Mouse (Mus musculus): ENCODE data around the gene Myo3b. TPM values are rescaled to one million over a fixed set of nuclear protein-coding genes. Genes with fewer than 3 reads are reported as not detected.

Gene Myo3b
- polyA plus RNA-seq, 1 experiment = 0.14 TPM

DNA sequence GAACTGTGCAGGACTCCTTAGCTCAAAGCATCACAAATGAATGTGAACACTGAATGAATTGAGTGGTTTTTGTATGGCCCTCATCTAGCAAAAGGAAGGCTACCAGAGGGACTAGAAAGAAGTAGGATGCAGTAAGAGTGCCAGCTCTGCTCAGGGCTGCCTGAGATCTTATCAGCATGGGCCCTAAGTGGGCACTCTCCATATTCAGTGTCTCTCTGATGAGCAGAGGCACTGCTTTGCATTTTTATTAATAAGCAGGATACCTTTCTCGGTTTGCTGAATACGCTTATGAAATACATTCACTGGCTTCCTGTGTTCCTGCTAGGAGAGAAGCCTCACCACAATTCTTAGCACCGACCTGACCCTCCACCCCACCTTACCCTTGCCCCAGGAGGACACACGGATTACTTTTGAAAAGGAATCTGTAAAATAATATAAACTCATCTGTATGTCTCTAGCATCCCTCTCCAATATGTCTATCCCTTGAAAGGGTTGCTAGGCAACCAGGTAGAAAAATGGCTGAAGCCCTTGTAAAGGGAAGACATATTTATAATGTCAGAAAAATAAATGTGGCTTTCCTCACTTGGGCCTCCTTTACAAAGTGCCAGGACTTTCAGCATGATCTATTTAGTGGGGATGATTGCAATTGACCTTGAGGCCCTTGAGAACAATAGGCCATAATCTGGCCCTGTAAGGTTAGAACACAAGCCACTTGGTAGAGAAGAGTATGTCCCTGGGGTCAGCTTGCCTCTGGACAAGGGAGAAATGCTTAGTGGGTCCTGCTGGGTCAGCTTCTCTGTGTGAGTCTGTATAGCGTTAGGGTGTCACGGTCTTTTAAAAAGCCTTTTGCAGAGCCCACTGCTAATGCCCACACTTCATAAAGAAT lies 138.1 kb downstream of the Myo3b start:
- no peak overlapping the region for H3K27ac ChIP-seq (ENCODE audit: control insufficient read depth, insufficient read depth, low read depth, low read length)
- no peaks in the 10 kb centered on the region for H3K4me1 ChIP-seq (ENCODE audit: control insufficient read depth, insufficient read depth, low read length)
- H3K4me3 ChIP-seq (ENCODE audit: control insufficient read depth, low read depth, low read length) = no peak overlapping the region
- H3K36me3 ChIP-seq (ENCODE audit: control insufficient read depth, insufficient read depth, low read length) = no peaks in the 10 kb centered on the region
- TF ChIP-seq CTCF (IDR thresholded peaks at IDR 0.05; ENCODE audit: control insufficient read depth, insufficient read depth, insufficient replicate concordance, low read depth, low read length) (no peak), POLR2A (IDR thresholded peaks at IDR 0.05; ENCODE audit: control insufficient read depth, low read depth, low read length) (no peak)
- no peaks in the 10 kb centered on the region for H3K27me3 ChIP-seq (ENCODE audit: control insufficient read depth, insufficient read depth, low read length)

DNA sequence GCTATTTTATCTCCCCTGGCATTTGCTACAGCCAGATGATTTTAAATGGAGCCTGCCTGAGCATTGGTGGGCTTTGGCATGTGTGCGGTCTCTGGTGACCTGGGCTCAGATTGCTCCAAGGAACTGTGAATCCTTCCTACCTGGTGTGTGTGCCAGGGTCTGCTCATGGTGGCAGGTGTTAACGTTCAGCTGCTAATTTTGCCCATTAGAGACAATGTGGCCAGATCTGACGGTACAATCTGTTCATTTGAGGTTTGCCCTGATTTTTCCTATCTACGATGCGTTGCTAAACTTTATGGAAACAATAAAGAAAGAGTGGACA lies 138.7 kb downstream of the Myo3b start:
- Histone ChIP-seq H3K27ac (ENCODE audit: control insufficient read depth, insufficient read depth, low read depth, low read length) (no peak overlapping the region), H3K36me3 (ENCODE audit: control insufficient read depth, insufficient read depth, low read length) (no peaks in the 10 kb centered on the region), H3K4me1 (ENCODE audit: control insufficient read depth, insufficient read depth, low read length) (no peaks in the 10 kb centered on the region), H3K4me3 (ENCODE audit: control insufficient read depth, low read depth, low read length) (no peak overlapping the region), H3K27me3 (ENCODE audit: control insufficient read depth, insufficient read depth, low read length) (no peaks in the 10 kb centered on the region)
- TF ChIP-seq POLR2A (IDR thresholded peaks at IDR 0.05; ENCODE audit: control insufficient read depth, low read depth, low read length) = no peak
- no peak for TF ChIP-seq CTCF (IDR thresholded peaks at IDR 0.05; ENCODE audit: control insufficient read depth, insufficient read depth, insufficient replicate concordance, low read depth, low read length)

DNA sequence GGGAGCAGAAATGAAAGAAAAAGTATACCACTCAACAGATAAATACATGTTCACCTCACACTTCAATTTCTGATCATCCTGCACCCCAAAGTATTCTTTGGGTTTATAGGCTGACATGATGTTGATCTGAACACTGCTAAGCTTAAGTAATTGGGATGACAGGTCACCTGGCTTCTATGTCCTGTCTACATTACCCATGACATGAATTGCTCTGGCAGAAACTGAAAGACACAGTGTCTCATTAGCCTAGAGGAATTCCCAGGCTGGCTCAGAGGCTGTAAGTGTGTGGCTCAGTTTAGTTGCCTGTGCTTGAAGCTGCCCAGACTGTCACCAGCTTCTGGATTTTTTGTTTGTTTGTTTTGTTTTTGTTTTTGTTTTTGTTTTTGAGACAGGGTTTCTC lies 139.3 kb downstream of the Myo3b start:
- no peaks in the 10 kb centered on the region for H3K36me3 ChIP-seq (ENCODE audit: control insufficient read depth, insufficient read depth, low read length)
- H3K27me3 ChIP-seq (ENCODE audit: control insufficient read depth, insufficient read depth, low read length) = no peaks in the 10 kb centered on the region
- H3K4me3 ChIP-seq (ENCODE audit: control insufficient read depth, low read depth, low read length) = no peak overlapping the region
- no peaks in the 10 kb centered on the region for H3K4me1 ChIP-seq (ENCODE audit: control insufficient read depth, insufficient read depth, low read length)
- H3K27ac ChIP-seq (ENCODE audit: control insufficient read depth, insufficient read depth, low read depth, low read length) = no peak overlapping the region
- TF ChIP-seq CTCF (IDR thresholded peaks at IDR 0.05; ENCODE audit: control insufficient read depth, insufficient read depth, insufficient replicate concordance, low read depth, low read length) (no peak), POLR2A (IDR thresholded peaks at IDR 0.05; ENCODE audit: control insufficient read depth, low read depth, low read length) (no peak)

- Histone ChIP-seq H3K36me3 (ENCODE audit: control insufficient read depth, insufficient read depth, low read length) (no peaks in the 10 kb centered on the region), H3K4me3 (ENCODE audit: control insufficient read depth, low read depth, low read length) (no peak overlapping the region), H3K27me3 (ENCODE audit: control insufficient read depth, insufficient read depth, low read length) (no peaks in the 10 kb centered on the region), H3K4me1 (ENCODE audit: control insufficient read depth, insufficient read depth, low read length) (no peaks in the 10 kb centered on the region), H3K27ac (ENCODE audit: control insufficient read depth, insufficient read depth, low read depth, low read length) (no peak overlapping the region)
- TF ChIP-seq POLR2A (IDR thresholded peaks at IDR 0.05; ENCODE audit: control insufficient read depth, low read depth, low read length) = no peak
- TF ChIP-seq CTCF (IDR thresholded peaks at IDR 0.05; ENCODE audit: control insufficient read depth, insufficient read depth, insufficient replicate concordance, low read depth, low read length) = no peak
Observed at GRCm38 (mm10) chr2:70182150-70182670, 143.3 kb downstream of the Myo3b start.

GRCm38 (mm10) chr2:70187040-70187439 lies 148.1 kb downstream of the Myo3b start:
- Histone ChIP-seq H3K4me3 (ENCODE audit: control insufficient read depth, low read depth, low read length) (no peak overlapping the region), H3K36me3 (ENCODE audit: control insufficient read depth, insufficient read depth, low read length) (no peaks in the 10 kb centered on the region), H3K4me1 (ENCODE audit: control insufficient read depth, insufficient read depth, low read length) (no peaks in the 10 kb centered on the region), H3K27ac (ENCODE audit: control insufficient read depth, insufficient read depth, low read depth, low read length) (no peak overlapping the region), H3K27me3 (ENCODE audit: control insufficient read depth, insufficient read depth, low read length) (no peaks in the 10 kb centered on the region)
- TF ChIP-seq CTCF (IDR thresholded peaks at IDR 0.05; ENCODE audit: control insufficient read depth, insufficient read depth, insufficient replicate concordance, low read depth, low read length) = no peak
- no peak for TF ChIP-seq POLR2A (IDR thresholded peaks at IDR 0.05; ENCODE audit: control insufficient read depth, low read depth, low read length)

DNA sequence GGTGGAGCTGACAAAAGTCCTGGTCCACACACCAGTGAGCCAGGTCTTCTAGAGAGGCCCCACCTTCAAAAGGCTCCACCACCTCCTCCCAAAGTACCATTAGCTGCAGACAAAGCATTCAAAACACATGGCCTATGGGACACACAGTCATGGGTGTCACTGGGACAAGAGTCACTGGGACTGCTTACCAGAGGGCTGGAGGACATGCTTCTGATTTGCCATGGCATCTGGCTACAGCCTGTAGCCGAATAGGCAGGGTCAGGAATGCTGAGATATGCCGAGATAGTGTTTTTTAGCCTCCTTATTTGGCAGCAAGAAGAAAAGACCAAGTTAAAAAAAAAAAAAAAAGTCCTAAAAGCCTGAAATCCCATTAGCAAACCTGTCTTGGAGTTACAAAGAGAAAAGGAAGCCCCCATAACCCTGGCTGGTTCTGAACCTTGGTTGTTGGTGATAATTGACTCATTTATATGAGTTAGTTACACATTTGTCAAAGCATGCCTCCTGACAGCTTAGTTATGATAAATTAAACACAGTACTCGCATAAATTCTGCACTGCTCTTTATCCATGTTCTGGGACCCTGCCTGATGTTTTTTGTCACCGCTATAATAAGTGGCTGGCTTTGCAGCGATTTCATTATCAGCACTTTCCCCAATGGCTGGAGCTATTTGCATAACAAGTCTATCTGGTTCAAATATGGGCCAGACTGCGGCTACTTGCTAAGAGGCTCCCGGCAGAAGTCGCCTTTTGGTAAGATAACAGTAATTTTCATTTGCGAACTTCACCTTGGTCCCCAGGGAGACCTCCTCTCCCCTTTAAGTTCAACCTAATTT lies 156.7 kb downstream of the Myo3b start:
- H3K27ac ChIP-seq (ENCODE audit: control insufficient read depth, insufficient read depth, low read depth, low read length) = no peak overlapping the region

More for the DNA sequence above, 156.7 kb downstream of the Myo3b start:
- Histone ChIP-seq H3K36me3 (ENCODE audit: control insufficient read depth, insufficient read depth, low read length) (no peaks in the 10 kb centered on the region), H3K4me3 (ENCODE audit: control insufficient read depth, low read depth, low read length) (no peak overlapping the region), H3K4me1 (ENCODE audit: control insufficient read depth, insufficient read depth, low read length) (no peaks in the 10 kb centered on the region), H3K27me3 (ENCODE audit: control insufficient read depth, insufficient read depth, low read length) (no peaks in the 10 kb centered on the region)
- TF ChIP-seq CTCF (IDR thresholded peaks at IDR 0.05; ENCODE audit: control insufficient read depth, insufficient read depth, insufficient replicate concordance, low read depth, low read length) (no peak), POLR2A (IDR thresholded peaks at IDR 0.05; ENCODE audit: control insufficient read depth, low read depth, low read length) (no peak)
